12 mouse cellular contexts compared by ENCODE assay signal in genomic region chr14:27810790-27811189, GRCm38 (mm10).
DNase-seq lines count a peak whose midpoint lies in the region; ATAC-seq lines count a peak whose summit lies in the region.
"Had no signal": no experiment of that assay in that cellular context is flagged by ENCODE, and none has a peak within 500 bp of the region (broad histone marks: within the 10 kb centered on the region; RNA-seq: fewer than 3 reads in every experiment).

No protein-coding gene starts in this region.

- H3K27me3 ChIP-seq in midbrain, embryonic 10.5 days (ENCODE audit: low read depth, poor library complexity, severe bottlenecking), result peaks cover 9% of the 10 kb centered on the region; the same call in 1 of the 2 replicates
- no peaks in the 10 kb centered on the region; the same call in 1 of the 2 replicates for H3K27me3 ChIP-seq in midbrain, embryonic 16.5 days (ENCODE audit: control insufficient read depth, insufficient read depth, low read depth, low read length)
- H3K27me3 ChIP-seq: lung, embryonic 15.5 days; neural tube, embryonic 12.5 days; stomach, embryonic 15.5 days had no signal

- ATAC-seq in frontal cortex, adult (ENCODE audit: low TSS enrichment), result peak; percentile 88
- no peak for ATAC-seq in midbrain, embryonic 16.5 days

- H3K4me3 ChIP-seq in midbrain, embryonic 10.5 days, result no peak overlapping the region
- no peak overlapping the region for H3K4me3 ChIP-seq in midbrain, embryonic 16.5 days (ENCODE audit: low read depth, low read length)
- H3K4me3 ChIP-seq: lung, embryonic 15.5 days; neural tube, embryonic 12.5 days; stomach, embryonic 15.5 days had no signal

- peaks cover 22% of the 10 kb centered on the region for H3K4me1 ChIP-seq in midbrain, embryonic 10.5 days
- H3K4me1 ChIP-seq in midbrain, embryonic 16.5 days (ENCODE audit: control insufficient read depth, insufficient read depth, low read length), result peaks cover 4% of the 10 kb centered on the region; the same call in 1 of the 2 replicates
- H3K4me1 ChIP-seq: neural tube, embryonic 12.5 days; stomach, embryonic 15.5 days had no signal

- DNase-seq in frontal cortex, postnatal 14 days (ENCODE audit: low spot score in 2 of 2), result no peak
- DNase-seq in midbrain, embryonic 10.5 days (ENCODE audit: low spot score), result peak; percentile 46
- DNase-seq in embryo, embryonic 11 days, result peak; percentile 26
- peak; percentile 67 for DNase-seq in retina, postnatal 1 day
- DNase-seq in spleen, adult 18-20 months, result no peak
- DNase-seq in thymus, postnatal 10 days (ENCODE audit: low spot score in 2 of 2), result no peak
- DNase-seq: heart, postnatal 10 days had no signal

- no peak overlapping the region for H3K4me2 ChIP-seq in midbrain, embryonic 16.5 days (ENCODE audit: low read length)
- H3K4me2 ChIP-seq: lung, embryonic 15.5 days; neural tube, embryonic 12.5 days; stomach, embryonic 15.5 days had no signal

- H3K9ac ChIP-seq in midbrain, embryonic 16.5 days (ENCODE audit: low read depth, low read length), result no peak overlapping the region
- H3K9ac ChIP-seq: lung, embryonic 15.5 days; neural tube, embryonic 12.5 days; stomach, embryonic 15.5 days had no signal

- H3K36me3 ChIP-seq in midbrain, embryonic 10.5 days, result no peaks in the 10 kb centered on the region
- H3K36me3 ChIP-seq in midbrain, embryonic 16.5 days (ENCODE audit: control insufficient read depth, insufficient read depth, low read length), result no peaks in the 10 kb centered on the region
- H3K36me3 ChIP-seq: lung, embryonic 15.5 days; neural tube, embryonic 12.5 days; stomach, embryonic 15.5 days had no signal

- 24% methylated on average over 7 of the region's 7 CpGs for WGBS in midbrain, embryonic 10.5 days
- 14% methylated on average over 7 of the region's 7 CpGs for WGBS in midbrain, embryonic 16.5 days

- H3K9me3 ChIP-seq in midbrain, embryonic 10.5 days (replicated peaks), result no peaks in the 10 kb centered on the region
- H3K9me3 ChIP-seq in midbrain, embryonic 16.5 days (replicated peaks; ENCODE audit: control insufficient read depth, low read length, poor library complexity, severe bottlenecking), result no peaks in the 10 kb centered on the region
- H3K9me3 ChIP-seq: lung, embryonic 15.5 days; neural tube, embryonic 12.5 days; stomach, embryonic 15.5 days had no signal

- H3K27ac ChIP-seq in midbrain, embryonic 10.5 days (replicated peaks), result no peak overlapping the region; the same call in 1 of the 2 replicates
- H3K27ac ChIP-seq in midbrain, embryonic 16.5 days (ENCODE audit: low read length), result no peak overlapping the region
- H3K27ac ChIP-seq: neural tube, embryonic 12.5 days; stomach, embryonic 15.5 days had no signal

Comparison
In these comparisons a context has a peak if more than half of its experiments do, and no peak if none do; other contexts are left out.
1. DNase-seq: peak in midbrain, embryonic 10.5 days (single experiment), embryo, embryonic 11 days (single experiment) and retina, postnatal 1 day (single experiment); none in frontal cortex, postnatal 14 days (0 of 2), spleen, adult 18-20 months (0 of 2) and thymus, postnatal 10 days (0 of 2).